Mouse (Mus musculus) Muller cell, postnatal 12 days (primary cell): ENCODE results near the gene Dmrtc1a.
"Not testable (repeated sequence)": the region's sequence is repeated elsewhere in the genome, so short reads cannot be mapped to it uniquely, and the experiment has no call there.

ENCODE experiments used
- DNase-seq: peaks from one replicate; pipeline ENCODE4 v3.0.0-alpha.2; 2015; ENCODE audit errors: inconsistent ontology term

Gene Dmrtc1a

GRCm38 (mm10) chrX:102908587-102908986 lies at the start of gene Dmrtc1a, which contains the start of gene 1700011M02Rik:
TSS of gene Dmrtc1a (minus strand) at chrX:102908687.
TSS of gene 1700011M02Rik (plus strand) at chrX:102908905.
- DNase-seq: not testable (repeated sequence)

GRCm38 (mm10) chrX:102950136-102950535 lies 41.6 kb upstream of the Dmrtc1a start:
- DNase-seq: not testable (repeated sequence)

DNA sequence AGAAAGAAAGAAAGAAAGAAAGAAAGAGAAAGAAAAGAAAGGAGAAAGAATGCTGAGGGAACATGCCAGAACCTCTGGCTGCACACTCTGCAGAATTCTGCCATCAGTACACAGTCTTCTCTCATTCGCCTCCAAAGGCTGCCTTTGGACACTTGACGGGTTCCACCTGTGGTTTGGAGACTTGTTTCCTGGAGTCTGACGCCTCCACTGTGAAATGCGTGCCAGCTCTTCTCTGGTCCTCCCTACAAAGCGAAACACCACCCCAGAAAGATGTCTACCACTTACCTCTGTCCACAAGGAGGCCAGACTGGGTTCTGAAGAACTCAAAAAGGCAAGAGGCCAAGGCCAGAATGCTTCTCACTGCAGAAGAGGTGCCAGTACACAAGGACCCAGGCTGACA lies 28.3 kb upstream of the Dmrtc1a start:
- DNase-seq: no peak

- DNase-seq: no peak
Observed at GRCm38 (mm10) chrX:102934395-102934764, 25.9 kb upstream of the Dmrtc1a start.

- DNase-seq: peak; percentile 51
Observed at GRCm38 (mm10) chrX:102933571-102934394, 25.3 kb upstream of the Dmrtc1a start.

- no peak for DNase-seq
Observed at GRCm38 (mm10) chrX:102932992-102933570, 24.6 kb upstream of the Dmrtc1a start.

DNA sequence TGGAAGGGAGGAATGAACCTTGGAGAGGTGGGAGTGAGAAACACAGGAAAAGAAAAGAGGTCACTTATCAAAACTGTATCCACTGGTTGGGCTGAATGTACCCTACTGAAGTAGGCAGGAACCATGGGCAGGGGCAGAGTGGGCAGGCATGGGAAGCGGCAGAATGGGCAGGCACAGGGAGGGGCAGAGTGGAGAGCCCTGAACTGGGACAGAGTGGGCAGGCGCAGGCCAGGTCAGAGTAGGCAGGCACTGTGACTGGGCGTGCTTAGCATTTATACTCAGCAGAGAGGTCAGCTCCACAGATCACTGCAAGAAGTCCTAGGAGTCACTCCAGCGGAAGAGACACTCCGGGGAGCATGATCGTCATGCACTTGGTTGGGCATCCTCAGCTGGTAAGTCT lies 19.6 kb upstream of the Dmrtc1a start, which contains the start of gene 1700018G05Rik:
TSS of gene 1700018G05Rik (plus strand) at position 301 of the 400 bp plus-strand sequence.
- DNase-seq: not testable (repeated sequence)

- DNase-seq: not testable (repeated sequence)
Observed at GRCm38 (mm10) chrX:102926707-102927106, 18.2 kb upstream of the Dmrtc1a start.

- not testable (repeated sequence) for DNase-seq
Observed at GRCm38 (mm10) chrX:102914823-102915222, 6.3 kb upstream of the Dmrtc1a start.

- no peak for DNase-seq
Observed at GRCm38 (mm10) chrX:102867871-102868270, 40.6 kb downstream of the Dmrtc1a start, which contains the start of gene 1700031F05Rik. TSS of gene 1700031F05Rik (minus strand) at chrX:102867971.

DNA sequence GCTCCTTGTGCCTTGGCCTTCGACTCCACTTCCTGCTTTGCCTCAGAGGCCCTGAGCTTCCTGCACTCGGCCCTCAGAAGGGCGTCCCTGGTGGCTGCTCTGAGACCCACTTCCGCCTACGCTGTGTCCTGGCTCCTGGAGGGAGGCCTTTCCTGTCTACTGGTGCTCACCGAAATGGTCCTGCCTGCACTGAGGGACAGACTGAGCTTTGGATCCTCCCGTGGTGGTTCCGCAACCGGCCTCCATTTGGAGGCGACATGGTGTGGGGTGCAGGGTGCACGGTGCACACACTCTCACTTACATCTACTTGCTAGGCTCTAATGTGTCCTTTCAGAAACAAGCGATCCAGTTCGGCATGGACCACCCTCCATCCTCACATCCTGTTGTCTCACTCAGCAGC lies 54.0 kb downstream of the Dmrtc1a start, which contains the start of gene Dmrtc1c2:
TSS of gene Dmrtc1c2 (minus strand) at position 101 of the 400 bp plus-strand sequence.
- not testable (repeated sequence) for DNase-seq
